Mouse (Mus musculus) thymus, adult 2 months (tissue): ENCODE measurements at regions not wholly inside any gene's neighbourhood (a gene's known extent, or its start where the extent isn't known, plus 50 kb on each side); places are given as distances from the start of the nearest gene placed in this dataset.

Source experiments
- DNase-seq: peaks from one replicate; pipeline ENCODE4 v3.0.0; 2021
- H3K27ac ChIP-seq: fragments of 200-500 bp; 2 replicates; pipeline ENCODE4 v1.5.1; 2012; ENCODE audit warnings: low read length, control low read depth; ENCODE audit not compliant: control insufficient read depth, insufficient read depth
- H3K27me3 ChIP-seq: fragments of 200-500 bp; 2 replicates; pipeline ENCODE4 v1.6.1; 2012; ENCODE audit warnings: mild to moderate bottlenecking, low read length, moderate library complexity, mixed read lengths; ENCODE audit not compliant: control insufficient read depth, insufficient read depth
- H3K36me3 ChIP-seq: fragments of 200-500 bp; 2 replicates; pipeline ENCODE4 v1.6.1; 2012; ENCODE audit warnings: mild to moderate bottlenecking, low read length, moderate library complexity; ENCODE audit not compliant: control insufficient read depth, insufficient read depth
- H3K4me1 ChIP-seq: fragments of 200-500 bp; replicated peaks from 2 replicates; pipeline ENCODE4 v1.6.1; 2012; ENCODE audit warnings: low read length; ENCODE audit not compliant: control insufficient read depth, insufficient read depth
- H3K4me3 ChIP-seq: fragments of 200-500 bp; 2 replicates; pipeline ENCODE4 v1.5.1; 2012; ENCODE audit warnings: mild to moderate bottlenecking, low read length, control low read depth, moderate library complexity; ENCODE audit not compliant: control insufficient read depth, insufficient read depth
- CTCF ChIP-seq: fragments of 200-500 bp; IDR thresholded peaks from 2 replicates; pipeline ENCODE4 v1.5.1; 2012; ENCODE audit warnings: mild to moderate bottlenecking, control low read depth, low read length, moderate library complexity, borderline replicate concordance; ENCODE audit not compliant: control insufficient read depth, poor library complexity, insufficient read depth; ENCODE audit errors: extremely low read depth
- POLR2A ChIP-seq: fragments of 200-500 bp; IDR thresholded peaks from 2 replicates; pipeline ENCODE4 v1.6.1; 2012; ENCODE audit warnings: mild to moderate bottlenecking, low read length, control low read depth, moderate library complexity; ENCODE audit not compliant: control insufficient read depth, poor library complexity, insufficient read depth; ENCODE audit errors: extremely low read depth
- WGBS: fragments of 180-500 bp; shearing (Covaris S2); methylation state at CpG from one replicate; pipeline ENCODE4 v1.1.7; 2018; 5-methylcytosine and 5-hydroxymethylcytosine counted together

DNA sequence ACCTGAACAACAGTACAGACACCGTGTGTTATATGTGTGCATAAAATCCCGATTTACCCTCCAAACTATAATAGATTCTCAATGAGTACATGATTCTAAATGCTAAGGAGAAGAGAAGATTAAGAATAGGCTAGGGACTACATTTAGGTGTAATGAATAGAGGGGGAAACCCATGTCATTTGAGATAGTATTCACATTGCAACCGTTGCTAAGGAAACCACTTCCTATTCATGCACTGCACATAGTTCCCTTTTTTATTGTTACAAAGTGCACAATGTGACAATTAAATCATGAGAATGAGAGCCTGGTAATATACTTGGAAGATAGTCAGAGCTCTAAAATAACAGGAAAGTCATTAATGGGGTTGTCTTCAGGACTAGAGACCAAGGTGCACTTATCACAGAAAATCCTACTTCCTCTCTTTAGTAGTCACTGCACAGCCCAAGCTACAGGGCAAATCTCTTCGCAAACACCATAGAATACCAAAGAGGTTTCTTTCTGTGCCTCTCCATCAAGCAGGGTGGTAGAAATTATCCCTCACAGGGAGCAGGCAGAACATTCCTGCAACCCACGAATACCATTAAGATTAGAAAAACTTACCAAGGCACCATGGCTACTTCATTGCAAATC is 164.3 kb upstream of the Akirin2 start:
- no peak for TF ChIP-seq CTCF
- Histone ChIP-seq H3K27me3 (no peaks in the 10 kb centered on the region), H3K27ac (no peak overlapping the region), H3K36me3 (no peaks in the 10 kb centered on the region), H3K4me1 (no peaks in the 10 kb centered on the region), H3K4me3 (no peak overlapping the region)
- no peak for DNase-seq
- WGBS, result 21% methylated on average over 5 of the region's 5 CpGs

DNA sequence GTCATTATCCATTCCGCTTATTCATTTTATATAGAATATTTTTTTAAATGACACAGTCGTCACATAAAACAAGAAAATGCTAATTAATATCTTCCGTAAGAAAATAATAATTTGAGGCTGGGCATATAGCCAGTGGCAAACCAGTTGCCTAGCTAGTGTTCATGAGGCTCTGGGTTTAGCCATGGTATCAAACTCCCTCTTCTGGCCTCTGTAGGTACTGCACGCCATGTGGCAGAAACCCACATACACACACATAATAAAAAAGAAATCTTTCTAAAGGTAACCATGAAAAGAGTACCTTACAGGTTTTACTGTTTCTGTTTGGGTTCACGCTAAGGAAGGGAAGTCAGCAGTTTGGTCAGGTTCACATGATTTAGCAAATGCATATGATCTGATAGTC is 159.2 kb upstream of the Akirin2 start:
- H3K36me3 ChIP-seq, result no peaks in the 10 kb centered on the region
- DNase-seq, result no peak
- no peaks in the 10 kb centered on the region for H3K27me3 ChIP-seq
- WGBS, result 98% methylated on average over 5 of the region's 5 CpGs
- no peak for TF ChIP-seq POLR2A
- TF ChIP-seq CTCF, result no peak
- no peak overlapping the region for H3K4me3 ChIP-seq
- H3K4me1 ChIP-seq, result no peaks in the 10 kb centered on the region
- H3K27ac ChIP-seq, result no peak overlapping the region

DNA sequence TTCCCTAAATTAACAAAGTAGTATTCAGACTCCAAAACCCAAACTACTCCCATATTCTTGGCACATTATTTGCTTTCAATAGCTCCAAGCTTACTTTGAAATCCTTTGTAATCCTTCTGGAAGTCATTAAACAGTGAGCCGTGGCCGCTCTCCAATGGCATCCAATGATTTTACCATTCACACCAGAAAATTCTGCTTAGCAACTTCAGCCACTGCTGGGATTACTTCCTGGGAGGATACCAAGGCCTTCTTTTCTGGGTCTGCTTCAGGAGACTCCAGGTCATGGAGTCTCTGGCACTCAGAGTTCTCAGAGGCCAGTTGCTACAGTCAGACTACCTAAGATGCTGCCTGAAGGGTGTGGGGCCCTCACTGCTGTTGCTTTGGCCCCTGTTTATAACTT is 147.7 kb upstream of the Akirin2 start:
- no peak overlapping the region for H3K27ac ChIP-seq
- H3K27me3 ChIP-seq, result no peaks in the 10 kb centered on the region
- no peak for DNase-seq
- no peaks in the 10 kb centered on the region for H3K36me3 ChIP-seq
- no peak for TF ChIP-seq POLR2A
- TF ChIP-seq CTCF, result no peak
- H3K4me3 ChIP-seq, result no peak overlapping the region
- no peaks in the 10 kb centered on the region for H3K4me1 ChIP-seq
- WGBS, result 95% methylated on average over 2 of the region's 2 CpGs

DNA sequence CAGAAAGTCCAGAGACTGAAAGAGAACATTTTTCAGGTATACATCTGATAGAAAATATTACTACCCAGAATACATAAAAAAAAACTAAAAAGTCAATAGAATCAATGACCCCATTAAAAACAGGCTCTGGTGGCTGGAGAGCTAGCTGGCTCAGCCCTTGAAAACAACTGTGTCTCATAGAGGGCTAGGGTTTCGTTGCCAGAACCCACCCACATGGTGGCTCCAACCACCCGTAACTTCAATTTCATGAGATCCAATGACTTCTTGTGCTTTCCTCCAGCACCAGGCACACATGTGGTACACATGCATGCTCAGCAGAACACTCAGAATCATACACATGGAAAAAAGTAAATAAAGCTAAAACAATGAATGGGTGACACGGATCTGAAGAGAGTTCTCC is 143.6 kb upstream of the Akirin2 start:
- Histone ChIP-seq H3K27ac (no peak overlapping the region), H3K27me3 (no peaks in the 10 kb centered on the region), H3K4me3 (no peak overlapping the region), H3K36me3 (no peaks in the 10 kb centered on the region), H3K4me1 (no peaks in the 10 kb centered on the region)
- DNase-seq, result no peak
- WGBS, result 89% methylated on average over 3 of the region's 3 CpGs
- TF ChIP-seq POLR2A (no peak), CTCF (no peak)

DNA sequence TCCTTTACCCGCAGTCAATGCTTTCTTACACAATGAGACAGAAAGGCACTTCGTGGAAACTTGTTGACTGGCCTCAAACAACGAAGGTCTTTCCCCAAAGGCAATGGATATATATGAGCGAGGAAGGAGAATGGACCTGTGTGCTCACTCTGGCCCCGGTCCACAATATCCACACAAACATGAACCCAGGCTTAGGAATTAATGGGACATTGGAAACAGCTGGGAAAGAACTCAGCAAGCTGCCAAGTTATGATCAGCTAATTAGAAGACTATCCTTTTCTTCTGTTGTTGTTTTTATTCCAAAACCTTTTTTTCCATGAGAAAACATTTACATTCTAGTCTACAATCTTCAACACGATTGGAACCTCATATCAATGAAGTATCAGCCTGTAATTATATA is 129.8 kb upstream of the Akirin2 start:
- H3K36me3 ChIP-seq, result no peaks in the 10 kb centered on the region
- no peaks in the 10 kb centered on the region for H3K27me3 ChIP-seq
- H3K27ac ChIP-seq, result no peak overlapping the region
- no peaks in the 10 kb centered on the region for H3K4me1 ChIP-seq
- WGBS, result 93% methylated on average over 6 of the region's 6 CpGs
- DNase-seq, result no peak
- H3K4me3 ChIP-seq, result no peak overlapping the region
- TF ChIP-seq POLR2A (no peak), CTCF (no peak)

DNA sequence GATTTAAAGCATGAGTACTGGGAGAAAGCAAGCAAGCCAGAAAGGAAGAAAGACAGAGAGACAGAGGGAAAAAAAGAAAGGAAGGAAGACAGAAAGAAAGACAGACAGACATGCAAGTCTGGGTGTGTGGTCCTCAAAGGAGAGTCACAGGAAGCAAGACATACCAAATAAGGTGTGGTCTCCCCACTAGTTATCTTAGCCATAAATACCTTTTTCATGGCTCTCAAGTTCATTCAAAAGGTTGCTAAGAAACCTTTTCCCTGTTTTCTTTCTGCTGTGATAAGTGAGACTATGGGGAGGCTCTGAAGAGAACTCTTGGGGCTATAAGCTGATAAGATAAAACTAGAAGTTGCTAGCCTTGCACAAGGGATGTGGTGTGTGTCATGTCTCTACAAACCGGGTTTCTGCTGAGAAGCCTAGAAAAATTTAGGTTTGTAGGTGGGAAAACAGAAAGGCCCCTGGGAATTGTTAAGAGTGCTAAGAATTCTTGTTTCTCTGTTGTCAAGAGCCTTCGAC is 126.5 kb upstream of the Akirin2 start:
- H3K4me3 ChIP-seq, result no peak overlapping the region
- DNase-seq, result no peak
- 84% methylated on average over 2 of the region's 2 CpGs for WGBS
- TF ChIP-seq POLR2A (no peak), CTCF (no peak)
- 0 out of 2 replicates have a peak, but pooled peaks cover 3% of the 10 kb centered on the region for H3K4me1 ChIP-seq
- H3K36me3 ChIP-seq, result no peaks in the 10 kb centered on the region
- H3K27me3 ChIP-seq, result no peaks in the 10 kb centered on the region
- H3K27ac ChIP-seq, result no peak overlapping the region

DNA sequence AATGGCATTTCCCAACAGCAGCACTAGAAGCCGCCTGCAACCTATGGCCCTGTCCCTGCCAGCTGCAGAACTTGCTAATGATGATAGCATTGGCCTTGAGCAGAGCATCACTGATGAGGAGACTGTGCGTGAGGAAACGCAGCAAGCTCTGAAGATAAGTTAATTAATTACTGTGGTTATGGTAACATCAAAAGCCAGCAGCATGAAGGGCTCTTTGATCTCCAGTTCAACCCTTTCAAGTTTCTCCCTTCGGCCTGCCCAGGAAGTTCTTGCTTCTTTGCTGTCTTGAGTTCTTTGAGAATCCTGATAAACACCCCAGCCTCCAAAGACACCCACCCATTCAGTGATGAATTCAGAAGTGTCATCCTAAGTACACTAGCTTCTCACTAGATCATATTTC is 121.7 kb upstream of the Akirin2 start:
- DNase-seq, result no peak
- no peaks in the 10 kb centered on the region for H3K27me3 ChIP-seq
- peaks cover 9% of the 10 kb centered on the region for H3K4me1 ChIP-seq
- H3K27ac ChIP-seq, result no peak overlapping the region
- TF ChIP-seq POLR2A, result no peak
- no peak for TF ChIP-seq CTCF
- no peaks in the 10 kb centered on the region for H3K36me3 ChIP-seq
- no peak overlapping the region for H3K4me3 ChIP-seq
- WGBS, result 27% methylated on average over 4 of the region's 4 CpGs
